14 mouse cellular contexts compared by ENCODE assay signal in the genomic region with DNA sequence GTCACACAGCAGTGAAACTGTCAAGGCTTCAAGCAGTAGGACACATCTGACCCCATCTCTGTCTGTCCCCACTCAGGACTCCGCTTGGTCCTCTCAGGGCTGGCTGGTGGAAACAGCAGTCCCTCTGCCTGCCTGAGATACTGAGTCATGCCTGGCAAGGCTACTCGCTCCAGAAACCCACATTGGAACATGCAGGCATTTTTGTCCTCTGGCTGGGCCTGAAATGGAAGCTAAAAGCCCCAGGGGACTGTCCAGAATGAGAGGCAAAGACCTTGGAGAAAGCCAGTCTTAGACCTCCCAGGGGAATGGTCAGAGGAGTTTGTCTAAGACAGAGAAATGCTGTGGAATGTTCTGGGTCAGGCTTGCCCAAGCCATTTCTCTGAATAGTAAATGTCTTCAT. TPM values are rescaled to one million over a fixed set of nuclear protein-coding genes. Genes with fewer than 3 reads are reported as not detected.
DNase-seq lines count a peak whose midpoint lies in the region; ATAC-seq and TF ChIP-seq lines count a peak whose summit lies in the region.
"Had no signal": no experiment of that assay in that cellular context is flagged by ENCODE, and none has a peak within 500 bp of the region (broad histone marks: within the 10 kb centered on the region; RNA-seq: fewer than 3 reads in every experiment).

No protein-coding gene starts in this region.

- peaks cover 55% of the 10 kb centered on the region for H3K36me3 ChIP-seq in kidney, embryonic 15.5 days
- no peaks in the 10 kb centered on the region; the same call in 1 of the 2 replicates for H3K36me3 ChIP-seq in thymus, adult 2 months (ENCODE audit: control insufficient read depth, insufficient read depth, low read length)

- TF ChIP-seq POLR2A in thymus, adult 2 months (IDR thresholded peaks at IDR 0.05; ENCODE audit: control insufficient read depth, extremely low read depth, insufficient read depth, low read length, poor library complexity) = no peak

- WGBS in kidney, embryonic 15.5 days = 84% methylated on average over 2 of the region's 2 CpGs
- WGBS in thymus, adult 2 months = 91% methylated on average over 2 of the region's 2 CpGs

- no peaks in the 10 kb centered on the region for H3K9me3 ChIP-seq in kidney, embryonic 15.5 days (replicated peaks)
- H3K9me3 ChIP-seq: hindbrain, embryonic 13.5 days; limb, embryonic 12.5 days had no signal

- H3K9ac ChIP-seq in kidney, embryonic 15.5 days = no peak overlapping the region
- H3K9ac ChIP-seq: hindbrain, embryonic 13.5 days; limb, embryonic 12.5 days; lung, embryonic 14.5 days had no signal

- no peaks in the 10 kb centered on the region for H3K4me1 ChIP-seq in kidney, embryonic 15.5 days
- H3K4me1 ChIP-seq in thymus, adult 2 months (replicated peaks; ENCODE audit: control insufficient read depth, insufficient read depth, low read length) = no peaks in the 10 kb centered on the region; the same call in 1 of the 2 replicates
- H3K4me1 ChIP-seq: hindbrain, embryonic 13.5 days; limb, embryonic 12.5 days had no signal

- no peak for ATAC-seq in kidney, embryonic 15.5 days (replicated peaks; ENCODE audit: low FRiP score)
- ATAC-seq: midbrain, embryonic 16.5 days had no signal

- DNase-seq in adrenal gland, postnatal 10 days = peak; percentile 66
- no peak for DNase-seq in adrenal gland, adult 18-20 months (ENCODE audit: low spot score in 2 of 2)
- DNase-seq in kidney, adult 8-10 months = peak; percentile 9 to 22
- peak; percentile 70 for DNase-seq in adrenal gland, postnatal 14 days
- peak; percentile 41 to 52 for DNase-seq in heart, postnatal 36 days
- no peak for DNase-seq in thymus, adult 2 months
- DNase-seq in layer of hippocampus, adult 9-11 months = no peak
- DNase-seq: lung, embryonic 14.5 days; thymus, adult 18-20 months had no signal

- H3K4me3 ChIP-seq in kidney, embryonic 15.5 days (replicated peaks) = no peak overlapping the region
- no peak overlapping the region for H3K4me3 ChIP-seq in thymus, adult 2 months (ENCODE audit: control insufficient read depth, insufficient read depth, low read length)
- H3K4me3 ChIP-seq: hindbrain, embryonic 13.5 days; limb, embryonic 12.5 days had no signal

- H3K27ac ChIP-seq in kidney, embryonic 15.5 days = no peak overlapping the region
- no peak overlapping the region for H3K27ac ChIP-seq in thymus, adult 2 months (ENCODE audit: control insufficient read depth, insufficient read depth, low read length)
- H3K27ac ChIP-seq: hindbrain, embryonic 13.5 days; limb, embryonic 12.5 days had no signal

- intact Hi-C loops in heart, postnatal 36 days (cut with DNase I) = no loop called here

- no peak for TF ChIP-seq CTCF in thymus, adult 2 months (IDR thresholded peaks at IDR 0.05; ENCODE audit: borderline replicate concordance, control insufficient read depth, extremely low read depth, insufficient read depth, low read length, poor library complexity)

- H3K4me2 ChIP-seq in kidney, embryonic 15.5 days = no peak overlapping the region
- H3K4me2 ChIP-seq: hindbrain, embryonic 13.5 days; limb, embryonic 12.5 days; lung, embryonic 14.5 days had no signal

- H3K27me3 ChIP-seq in kidney, embryonic 15.5 days = no peaks in the 10 kb centered on the region
- H3K27me3 ChIP-seq in thymus, adult 2 months (ENCODE audit: control insufficient read depth, insufficient read depth, low read length) = no peaks in the 10 kb centered on the region
- H3K27me3 ChIP-seq: hindbrain, embryonic 13.5 days; limb, embryonic 12.5 days had no signal

RNA-seq across cellular contexts. Expression of gene Tpcn2, which starts 17.8 kb away (rescaled TPM):
- total RNA-seq in adrenal gland, postnatal 10 days (2021) = 10 to 100 TPM; 12.4 to 18.4 TPM
- 10 to 100 TPM; 12.9 to 13.0 TPM for total RNA-seq in adrenal gland, adult 18-20 months (2021)
- 8.8 and 9.7 TPM in 2 replicates for polyA plus RNA-seq in kidney, embryonic 15.5 days (2015; fragmentation: Nextera tagmentation; extraction: Ambion mirVana)
- 13.3 and 16.8 TPM in 2 replicates for total RNA-seq in adrenal gland, postnatal 14 days (2021)
- total RNA-seq in heart, postnatal 36 days (2021) = 1 to 10 TPM; 3.2 to 3.6 TPM
- 38.4 and 49.2 TPM in 2 replicates for polyA plus RNA-seq in thymus, adult 2 months (2012; rRNA removed)

RNA-seq across cellular contexts. Expression of gene Mrgprf, which starts 34.6 kb away (rescaled TPM):
- total RNA-seq in adrenal gland, postnatal 10 days (2021) = 1 to 10 TPM; 4.3 to 4.6 TPM
- total RNA-seq in adrenal gland, adult 18-20 months (2021) = 1 to 10 TPM in 1 of 2 experiments, under 1 TPM in 1; 0.70 to 1.9 TPM
- polyA plus RNA-seq in kidney, embryonic 15.5 days (2015; fragmentation: Nextera tagmentation; extraction: Ambion mirVana) = 2.5 and 3.7 TPM in 2 replicates
- total RNA-seq in adrenal gland, postnatal 14 days (2021) = 2.0 and 2.7 TPM in 2 replicates
- 1 to 10 TPM; 3.9 to 4.0 TPM for total RNA-seq in heart, postnatal 36 days (2021)
- 6.5 and 10.3 TPM in 2 replicates for polyA plus RNA-seq in thymus, adult 2 months (2012; rRNA removed)

RNA-seq across cellular contexts. Expression of gene Mrgprd, which starts 48.6 kb away (rescaled TPM):
- total RNA-seq in adrenal gland, postnatal 10 days (2021) = not detected
- not detected for total RNA-seq in adrenal gland, adult 18-20 months (2021)
- polyA plus RNA-seq in kidney, embryonic 15.5 days (2015; fragmentation: Nextera tagmentation; extraction: Ambion mirVana) = not detected in 2 replicates
- not detected in 2 replicates for total RNA-seq in adrenal gland, postnatal 14 days (2021)
- total RNA-seq in heart, postnatal 36 days (2021) = not detected
- not detected in 2 replicates for polyA plus RNA-seq in thymus, adult 2 months (2012; rRNA removed)
- polyA plus RNA-seq: C2C12; hindbrain, embryonic 13.5 days; limb, embryonic 12.5 days; midbrain, embryonic 16.5 days had no signal

RNA-seq across cellular contexts. Expression of gene 1810010D01Rik, which starts 58.1 kb away (rescaled TPM):
- under 1 TPM in 1 of 2 experiments, not detected in 1; 0.58 TPM for total RNA-seq in adrenal gland, postnatal 10 days (2021)
- total RNA-seq in adrenal gland, adult 18-20 months (2021) = not detected
- 0.56 TPM in 1 of 2 replicates, not detected in the other for polyA plus RNA-seq in kidney, embryonic 15.5 days (2015; fragmentation: Nextera tagmentation; extraction: Ambion mirVana)
- not detected in 2 replicates for total RNA-seq in adrenal gland, postnatal 14 days (2021)
- total RNA-seq in heart, postnatal 36 days (2021) = not detected
- 1.9 and 2.5 TPM in 2 replicates for polyA plus RNA-seq in thymus, adult 2 months (2012; rRNA removed)
- polyA plus RNA-seq: C2C12; hindbrain, embryonic 13.5 days had no signal

Comparison
In these comparisons a context has a peak if more than half of its experiments do, and no peak if none do; other contexts are left out.
1. DNase-seq: peak in adrenal gland, postnatal 10 days (single experiment), kidney, adult 8-10 months (2 of 2), adrenal gland, postnatal 14 days (single experiment) and heart, postnatal 36 days (2 of 2); none in adrenal gland, adult 18-20 months (0 of 2), thymus, adult 2 months (single experiment) and layer of hippocampus, adult 9-11 months (single experiment).